Mouse (Mus musculus) central nervous system, embryonic 11.5 days (tissue): ENCODE results near the gene Syn3. TPM values are rescaled to one million over a fixed set of nuclear protein-coding genes. Genes with fewer than 3 reads are reported as not detected.

Source experiments
- polyA plus RNA-seq: library from polyadenylated mRNA; depleted of rRNA; stranded (reverse); fragments of >200 nt; gene quantifications from 2 replicates; pipeline ENCODE4 v1.2.3, GENCODE M21; 2012; rRNA removed

Gene Syn3
- 2.0 and 2.9 TPM in 2 replicates for polyA plus RNA-seq

GRCm38 (mm10) chr10:86498673-86499391 lies at the start of gene Syn3:
Gene Syn3, minus strand, starts transcription at chr10:86498896.

GRCm38 (mm10) chr10:86300293-86301116 lies 198.2 kb downstream of the Syn3 start, which contains the start of gene Timp3:
Gene Timp3, plus strand, starts transcription at chr10:86300372.

GRCm38 (mm10) chr10:86021749-86022473 lies 476.8 kb downstream of the Syn3 start, which contains the start of gene Fbxo7:
Gene Fbxo7, plus strand, starts transcription at chr10:86021972.

GRCm38 (mm10) chr10:86011781-86012180 lies 486.9 kb downstream of the Syn3 start, which contains the start of gene Bpifc:
Gene Bpifc, minus strand, starts transcription at chr10:86011895.

Other genes starting within 250 kb of the Syn3 start
- gene Timp3, start 198.5 kb downstream of the Syn3 start, polyA plus RNA-seq: 11.5 and 26.5 TPM in 2 replicates
- gene Hsp90b1, start 206.6 kb upstream of the Syn3 start, polyA plus RNA-seq: 426 and 573 TPM in 2 replicates
- 4.6 and 5.0 TPM in 2 replicates for gene Ttc41, start 206.9 kb upstream of the Syn3 start, polyA plus RNA-seq